ENCODE assay signal across 20 mouse cellular contexts in the genomic region with DNA sequence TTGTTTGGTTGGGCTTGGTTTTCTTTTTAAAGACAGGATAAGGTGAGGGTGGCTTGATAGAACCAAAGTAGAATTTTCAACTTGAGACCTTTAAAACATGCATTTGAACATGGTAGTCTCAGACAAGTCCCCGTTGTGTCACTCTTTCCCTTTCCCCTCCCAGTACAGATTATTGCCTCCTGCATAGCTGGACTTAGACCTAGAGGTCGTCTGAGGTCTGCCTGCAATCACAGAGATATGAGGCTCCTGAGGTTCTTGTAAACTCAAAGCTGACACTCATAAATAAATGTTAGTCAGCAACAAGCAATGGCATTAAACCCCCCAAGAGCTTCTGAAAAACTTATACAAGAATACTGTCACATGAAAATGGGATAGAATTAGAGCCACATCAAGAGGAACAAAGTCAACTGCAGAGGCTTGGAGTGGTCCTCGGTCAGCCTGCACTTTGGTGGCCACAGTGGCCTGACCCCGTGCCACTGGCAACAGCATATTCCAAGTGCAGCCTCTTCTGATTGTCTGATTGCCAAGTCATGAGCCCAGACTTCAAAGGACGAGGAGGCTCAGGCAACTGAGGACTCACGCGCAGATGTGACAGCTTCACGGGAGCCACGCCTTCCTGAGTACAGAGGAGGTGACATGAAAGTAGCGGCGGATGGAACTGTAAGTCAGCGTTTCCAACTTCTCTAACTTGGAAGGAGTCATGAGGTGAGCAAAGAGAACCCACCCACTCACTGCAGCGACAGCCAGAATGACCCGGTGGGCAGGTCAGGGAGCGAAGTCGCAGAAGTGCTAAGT.
DNase-seq lines count a peak whose midpoint lies in the region; ATAC-seq and TF ChIP-seq lines count a peak whose summit lies in the region.
"Had no signal": no experiment of that assay in that cellular context is flagged by ENCODE, and none has a peak within 500 bp of the region (broad histone marks: within the 10 kb centered on the region; RNA-seq: fewer than 3 reads in every experiment).

No protein-coding gene starts in this region.

- no peak overlapping the region for H3K9ac ChIP-seq in heart, embryonic 14.5 days (ENCODE audit: low read length)
- no peak overlapping the region for H3K9ac ChIP-seq in lung, postnatal 0 days (replicated peaks; ENCODE audit: low read depth)
- no peak overlapping the region for H3K9ac ChIP-seq in kidney, embryonic 14.5 days (ENCODE audit: low read depth, low read length)
- H3K9ac ChIP-seq: forebrain, embryonic 12.5 days; kidney, embryonic 15.5 days; liver, embryonic 12.5 days; neural tube, embryonic 13.5 days; stomach, embryonic 15.5 days had no signal

- no peak for TF ChIP-seq EP300 in lung, postnatal 0 days (IDR thresholded peaks at IDR 0.05)

- ATAC-seq in heart, embryonic 14.5 days (ENCODE audit: insufficient number of reproducible peaks, insufficient read depth, low FRiP score, low read depth), result no peak
- ATAC-seq in lung, postnatal 0 days, result no peak
- ATAC-seq in kidney, embryonic 14.5 days (ENCODE audit: low FRiP score, low TSS enrichment), result no peak
- ATAC-seq: hindbrain, embryonic 16.5 days; liver, embryonic 12.5 days had no signal

- H3K27ac ChIP-seq in heart, embryonic 14.5 days (replicated peaks in 1 of 2; ENCODE audit: control insufficient read depth in 1 of 2, insufficient read depth in 1 of 2, low read depth in 2 of 2, low read length in 2 of 2), result no peak overlapping the region
- H3K27ac ChIP-seq in lung, postnatal 0 days (ENCODE audit: low read length), result no peak overlapping the region
- H3K27ac ChIP-seq in kidney, embryonic 14.5 days (ENCODE audit: low read depth, low read length), result no peak overlapping the region
- H3K27ac ChIP-seq: forebrain, embryonic 12.5 days; kidney, embryonic 15.5 days; limb, embryonic 10.5 days; liver, embryonic 12.5 days; neural tube, embryonic 13.5 days; stomach, embryonic 15.5 days had no signal

- H3K27me3 ChIP-seq in heart, embryonic 14.5 days (ENCODE audit: control insufficient read depth, insufficient read depth, low read length), result no peaks in the 10 kb centered on the region
- no peaks in the 10 kb centered on the region for H3K27me3 ChIP-seq in lung, postnatal 0 days (replicated peaks; ENCODE audit: insufficient read depth, low read length)
- H3K27me3 ChIP-seq in kidney, embryonic 14.5 days (ENCODE audit: control insufficient read depth, insufficient read depth, low read length), result no peaks in the 10 kb centered on the region
- H3K27me3 ChIP-seq: forebrain, embryonic 12.5 days; kidney, embryonic 15.5 days; liver, embryonic 12.5 days; neural tube, embryonic 13.5 days; stomach, embryonic 15.5 days had no signal

- no peaks in the 10 kb centered on the region for H3K9me3 ChIP-seq in heart, embryonic 14.5 days (ENCODE audit: control insufficient read depth, low read length)
- no peaks in the 10 kb centered on the region for H3K9me3 ChIP-seq in lung, postnatal 0 days (ENCODE audit: low read length)
- no peaks in the 10 kb centered on the region for H3K9me3 ChIP-seq in kidney, embryonic 14.5 days (ENCODE audit: control insufficient read depth, low read length)
- H3K9me3 ChIP-seq: forebrain, embryonic 12.5 days; kidney, embryonic 15.5 days; limb, embryonic 10.5 days; liver, embryonic 12.5 days; neural tube, embryonic 13.5 days; stomach, embryonic 15.5 days had no signal

- no peak for DNase-seq in heart, postnatal 14 days
- peak; percentile 43 for DNase-seq in lung, postnatal 36 days
- DNase-seq in lung, postnatal 0 days (ENCODE audit: low spot score), result no peak
- DNase-seq in thymus, adult 18-20 months, result peak; percentile 13 to 29
- DNase-seq in testis, postnatal 14 days (ENCODE audit: low spot score), result no peak
- no peak for DNase-seq in adrenal gland, adult 8-10 months
- DNase-seq: cerebellum, postnatal 10 days; gastrocnemius, postnatal 25 days; heart, postnatal 4 days; right cerebral cortex, postnatal 14 days had no signal

- H3K4me3 ChIP-seq in heart, embryonic 14.5 days (ENCODE audit: control insufficient read depth in 1 of 2, insufficient read depth in 1 of 2, low read depth in 1 of 2, low read length in 2 of 2), result no peak overlapping the region
- H3K4me3 ChIP-seq in lung, postnatal 0 days (ENCODE audit: low read depth, low read length), result no peak overlapping the region
- no peak overlapping the region for H3K4me3 ChIP-seq in kidney, embryonic 14.5 days (ENCODE audit: low read length)
- H3K4me3 ChIP-seq: forebrain, embryonic 12.5 days; kidney, embryonic 15.5 days; limb, embryonic 10.5 days; liver, embryonic 12.5 days; neural tube, embryonic 13.5 days; stomach, embryonic 15.5 days had no signal

- peaks cover under 1 to 3% of the 10 kb centered on the region in 2 experiments; a peak in 3 of 4 replicates for H3K4me1 ChIP-seq in heart, embryonic 14.5 days (ENCODE audit: control insufficient read depth in 2 of 2, insufficient read depth in 2 of 2, low read length in 2 of 2)
- H3K4me1 ChIP-seq in lung, postnatal 0 days (ENCODE audit: insufficient read depth, low read depth, low read length), result no peaks in the 10 kb centered on the region
- H3K4me1 ChIP-seq in kidney, embryonic 14.5 days (ENCODE audit: control insufficient read depth, insufficient read depth, low read length), result peaks cover 9% of the 10 kb centered on the region; the same call in 1 of the 2 replicates
- H3K4me1 ChIP-seq: forebrain, embryonic 12.5 days; kidney, embryonic 15.5 days; neural tube, embryonic 13.5 days; stomach, embryonic 15.5 days had no signal

- no peak for TF ChIP-seq CTCF in lung, postnatal 0 days (IDR thresholded peaks at IDR 0.05)

- H3K4me2 ChIP-seq in heart, embryonic 14.5 days (ENCODE audit: low read length), result peak overlapping the region; percentile 23; the same call in 1 of the 2 replicates
- H3K4me2 ChIP-seq in lung, postnatal 0 days (replicated peaks; ENCODE audit: low read depth, low read length), result no peak overlapping the region
- no peak overlapping the region for H3K4me2 ChIP-seq in kidney, embryonic 14.5 days (replicated peaks; ENCODE audit: low read depth, low read length)
- H3K4me2 ChIP-seq: forebrain, embryonic 12.5 days; kidney, embryonic 15.5 days; liver, embryonic 12.5 days; midbrain, embryonic 11.5 days; neural tube, embryonic 13.5 days; stomach, embryonic 15.5 days had no signal

- WGBS in heart, embryonic 14.5 days, result 47% methylated on average over 16 of the region's 16 CpGs
- WGBS in lung, postnatal 0 days, result 41% methylated on average over 16 of the region's 16 CpGs
- 58% methylated on average over 16 of the region's 16 CpGs for WGBS in kidney, embryonic 14.5 days

- intact Hi-C loops in heart, postnatal 14 days (cut with DNase I), result no loop called here

- H3K36me3 ChIP-seq in heart, embryonic 14.5 days (ENCODE audit: control insufficient read depth, insufficient read depth, low read length), result no peaks in the 10 kb centered on the region
- H3K36me3 ChIP-seq in lung, postnatal 0 days (ENCODE audit: insufficient read depth, low read length), result no peaks in the 10 kb centered on the region
- H3K36me3 ChIP-seq in kidney, embryonic 14.5 days (ENCODE audit: control insufficient read depth, insufficient read depth, low read length), result no peaks in the 10 kb centered on the region
- H3K36me3 ChIP-seq: forebrain, embryonic 12.5 days; kidney, embryonic 15.5 days; limb, embryonic 10.5 days; liver, embryonic 12.5 days; neural tube, embryonic 13.5 days; stomach, embryonic 15.5 days had no signal

Comparison
In these comparisons a context has a peak if more than half of its experiments do, and no peak if none do; other contexts are left out.
1. DNase-seq: peak in lung, postnatal 36 days (single experiment) and thymus, adult 18-20 months (2 of 2); none in heart, postnatal 14 days (0 of 2), lung, postnatal 0 days (single experiment), testis, postnatal 14 days (single experiment) and adrenal gland, adult 8-10 months (single experiment).